Mouse (Mus musculus) heart, embryonic 16.5 days (tissue): ENCODE results near the gene Afm. TPM values are rescaled to one million over a fixed set of nuclear protein-coding genes. Genes with fewer than 3 reads are reported as not detected.

Experiments used
- ATAC-seq: fragments of 200-750 bp; cut with Nextera tagmentation; replicated peaks from 2 replicates; pipeline ENCODE4 v1.8.0; 2017; ENCODE audit warnings: moderate number of reproducible peaks; ENCODE audit not compliant: insufficient read depth, low FRiP score; ENCODE audit errors: extremely low read depth
- H3K27ac ChIP-seq: fragments of 300-500 bp; sonication (generic); 2 replicates; pipeline ENCODE4 v1.5.1; 2014; ENCODE audit warnings: mild to moderate bottlenecking, low read length, control low read depth, moderate library complexity
- H3K27me3 ChIP-seq: fragments of 300-500 bp; sonication (generic); 2 replicates; pipeline ENCODE4 v1.6.1; 2014; ENCODE audit warnings: low read length, mixed read lengths; ENCODE audit not compliant: control insufficient read depth, insufficient read depth
- H3K36me3 ChIP-seq: fragments of 300-500 bp; sonication (generic); 2 replicates; pipeline ENCODE4 v1.6.1; 2014; ENCODE audit not compliant: control insufficient read depth, insufficient read depth
- H3K4me1 ChIP-seq: fragments of 300-500 bp; sonication (generic); 2 replicates; pipeline ENCODE4 v1.6.1; 2014; ENCODE audit warnings: low read length, mixed read lengths; ENCODE audit not compliant: control insufficient read depth, insufficient read depth
- H3K4me2 ChIP-seq: fragments of 300-500 bp; sonication (generic); 2 replicates; pipeline ENCODE4 v1.6.1; 2014; ENCODE audit warnings: low read depth, mild to moderate bottlenecking, control low read depth, low read length
- H3K4me3 ChIP-seq: fragments of 300-500 bp; sonication (generic); 2 replicates; pipeline ENCODE4 v1.5.1; 2014; ENCODE audit warnings: mild to moderate bottlenecking, control low read depth, low read length
- H3K9ac ChIP-seq: fragments of 300-500 bp; sonication (generic); 2 replicates; pipeline ENCODE4 v1.6.1; 2014; ENCODE audit warnings: low read length, control low read depth
- H3K9me3 ChIP-seq: fragments of 300-500 bp; sonication (generic); replicated peaks from 2 replicates; pipeline ENCODE4 v1.6.1; 2016; ENCODE audit warnings: low read length; ENCODE audit not compliant: control insufficient read depth
- WGBS: fragments of 180-500 bp; shearing (Covaris S2); extraction: QIAGEN DNeasy Blood & Tissue Kit; methylation state at CpG from one replicate; pipeline ENCODE4 v1.1.7; 2014; 5-methylcytosine and 5-hydroxymethylcytosine counted together
- polyA plus RNA-seq: library from polyadenylated mRNA; unstranded; fragments of >200 nt; fragmentation: Nextera tagmentation; extraction: Ambion mirVana; gene quantifications from 2 replicates; pipeline ENCODE4 v1.2.1, GENCODE M21; 2015

Gene Afm
- polyA plus RNA-seq, 1 experiment from 2014 or later: 0.09 TPM

DNA sequence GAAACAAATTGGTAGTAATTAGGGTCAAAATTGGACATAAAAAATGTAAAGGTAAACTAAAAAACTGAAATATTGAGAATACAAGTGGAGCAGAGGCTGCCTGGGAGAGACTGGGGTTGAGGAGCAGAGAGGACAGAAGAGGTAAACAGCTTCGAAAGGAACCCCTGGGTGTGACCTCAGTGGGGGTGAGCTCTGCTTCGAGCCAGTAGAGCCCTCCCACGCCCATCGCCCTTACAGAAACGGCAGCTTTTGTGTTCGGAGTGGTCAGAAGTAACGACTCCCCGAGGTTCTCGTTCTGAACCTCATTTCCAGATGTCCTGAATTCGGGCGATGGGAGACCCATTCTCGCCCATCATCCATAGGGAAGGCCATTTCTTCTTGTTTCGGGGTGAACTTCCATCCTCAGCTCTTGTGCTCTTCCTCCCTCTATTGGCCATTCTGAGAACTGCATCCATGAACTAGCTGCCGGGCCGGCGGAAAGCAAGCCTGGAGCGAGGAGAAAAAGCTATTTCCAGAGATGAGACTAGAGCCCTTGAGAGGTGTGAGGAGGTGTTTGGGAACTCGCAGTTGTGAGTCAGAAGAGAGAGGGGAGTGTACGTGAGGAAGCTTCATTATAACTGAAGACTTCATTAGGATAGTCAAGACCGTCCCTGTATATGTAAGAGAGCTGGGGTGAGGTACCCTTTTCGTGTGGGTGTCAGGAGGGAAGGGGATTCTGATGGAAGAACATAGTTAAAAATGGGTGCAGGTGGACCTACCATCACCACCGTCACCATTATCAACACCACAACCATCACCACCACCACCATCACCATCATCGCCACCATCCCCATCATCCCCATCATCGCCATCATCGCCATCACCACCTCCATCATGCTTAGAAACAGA is 70.2 kb downstream of the Afm start:
- peak overlapping the region; percentile 44 for H3K4me3 ChIP-seq
- WGBS: 24% methylated on average over 25 of the region's 25 CpGs

GRCm38 (mm10) chr5:90590676-90591075 is 71.9 kb downstream of the Afm start:
- H3K27me3 ChIP-seq: no peaks in the 10 kb centered on the region
- H3K4me1 ChIP-seq: no peaks in the 10 kb centered on the region
- ATAC-seq: no peak
- no peak overlapping the region for H3K27ac ChIP-seq
- H3K36me3 ChIP-seq: no peaks in the 10 kb centered on the region
- WGBS: 72% methylated on average over 10 of the region's 10 CpGs
- H3K4me2 ChIP-seq: no peak overlapping the region
- no peaks in the 10 kb centered on the region for H3K9me3 ChIP-seq
- H3K4me3 ChIP-seq: no peak overlapping the region
- H3K9ac ChIP-seq: no peak overlapping the region

More for the DNA sequence above, 70.2 kb downstream of the Afm start:
- H3K4me2 ChIP-seq: peak overlapping the region; percentile 66
- no peaks in the 10 kb centered on the region for H3K9me3 ChIP-seq
- H3K27ac ChIP-seq: no peak overlapping the region
- no peaks in the 10 kb centered on the region for H3K27me3 ChIP-seq
- H3K4me1 ChIP-seq: no peaks in the 10 kb centered on the region
- peak; percentile 28; the same call in 1 of the 2 replicates for ATAC-seq
- H3K9ac ChIP-seq: peak overlapping the region; percentile 10
- H3K36me3 ChIP-seq: no peaks in the 10 kb centered on the region

DNA sequence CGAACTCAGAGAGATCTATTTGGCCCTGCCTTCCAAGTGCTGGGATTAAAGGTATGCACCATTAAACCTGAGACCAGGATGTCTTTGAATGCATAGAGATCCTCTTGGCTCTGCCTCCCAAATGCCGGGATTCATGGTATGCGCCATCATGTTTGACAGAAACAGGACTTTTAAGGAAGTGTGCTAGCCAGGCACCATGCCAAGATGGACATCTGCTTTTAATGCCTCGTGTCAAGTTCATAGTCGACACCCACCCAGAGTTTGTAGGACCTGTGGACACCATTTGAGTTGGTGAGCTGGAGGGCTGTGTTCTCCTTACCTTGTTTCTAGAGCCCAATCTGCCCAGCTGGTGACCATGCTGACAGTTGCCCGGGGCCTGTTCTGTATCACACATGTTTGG is 73.2 kb downstream of the Afm start:
- Histone ChIP-seq H3K9ac (no peak overlapping the region), H3K27ac (no peak overlapping the region), H3K36me3 (no peaks in the 10 kb centered on the region), H3K4me3 (no peak overlapping the region), H3K27me3 (no peaks in the 10 kb centered on the region), H3K9me3 (no peaks in the 10 kb centered on the region), H3K4me2 (no peak overlapping the region), H3K4me1 (no peaks in the 10 kb centered on the region)
- ATAC-seq: no peak
- 55% methylated on average over 6 of the region's 6 CpGs for WGBS

DNA sequence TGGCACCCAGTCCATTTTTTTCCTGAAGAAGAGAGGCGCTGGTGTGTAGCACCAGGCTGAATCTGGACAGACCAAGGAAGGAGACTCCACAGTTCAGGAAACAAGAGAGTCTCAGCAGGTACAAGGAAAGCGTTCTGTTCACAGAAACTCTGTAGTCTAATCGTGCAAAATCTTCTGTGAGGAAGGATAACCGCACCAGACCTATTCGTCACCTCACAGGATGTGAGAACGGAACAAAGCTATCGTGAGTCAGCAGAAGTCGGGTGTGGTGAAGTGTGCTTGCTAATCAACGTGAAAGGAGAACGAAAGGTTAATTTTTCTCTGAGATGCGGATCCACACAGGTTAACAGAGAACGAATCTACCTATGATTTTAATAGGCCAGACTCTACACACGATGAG is 76.2 kb downstream of the Afm start:
- Histone ChIP-seq H3K4me1 (no peaks in the 10 kb centered on the region), H3K4me3 (no peak overlapping the region), H3K36me3 (no peaks in the 10 kb centered on the region), H3K27me3 (no peaks in the 10 kb centered on the region), H3K9me3 (no peaks in the 10 kb centered on the region), H3K27ac (no peak overlapping the region), H3K9ac (no peak overlapping the region), H3K4me2 (no peak overlapping the region)
- 70% methylated on average over 13 of the region's 13 CpGs for WGBS
- no peak for ATAC-seq

DNA sequence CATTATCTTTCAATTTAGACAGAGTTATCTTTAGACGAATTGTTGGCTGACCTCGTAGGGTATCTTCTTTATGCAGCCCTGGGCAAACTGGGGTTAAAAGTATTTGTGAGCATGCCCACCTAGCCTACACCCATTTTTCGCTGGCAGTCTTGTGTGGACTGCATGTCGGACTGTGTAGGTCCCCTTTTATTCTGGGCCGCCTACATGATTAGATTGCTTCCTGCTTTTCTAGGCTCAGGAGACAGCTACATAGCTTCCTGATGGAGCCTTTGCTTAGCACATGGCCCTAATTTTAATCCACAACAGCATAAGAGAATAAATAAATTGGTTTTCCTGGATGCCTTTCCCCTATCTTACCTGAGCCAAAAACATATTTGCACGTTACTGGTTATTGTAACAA is 77.4 kb downstream of the Afm start:
- H3K9ac ChIP-seq: no peak overlapping the region
- H3K4me2 ChIP-seq: no peak overlapping the region
- no peak for ATAC-seq
- 69% methylated on average over 6 of the region's 6 CpGs for WGBS
- H3K36me3 ChIP-seq: no peaks in the 10 kb centered on the region
- no peaks in the 10 kb centered on the region for H3K27me3 ChIP-seq
- H3K9me3 ChIP-seq: no peaks in the 10 kb centered on the region
- H3K4me3 ChIP-seq: no peak overlapping the region
- H3K27ac ChIP-seq: no peak overlapping the region
- H3K4me1 ChIP-seq: no peaks in the 10 kb centered on the region

DNA sequence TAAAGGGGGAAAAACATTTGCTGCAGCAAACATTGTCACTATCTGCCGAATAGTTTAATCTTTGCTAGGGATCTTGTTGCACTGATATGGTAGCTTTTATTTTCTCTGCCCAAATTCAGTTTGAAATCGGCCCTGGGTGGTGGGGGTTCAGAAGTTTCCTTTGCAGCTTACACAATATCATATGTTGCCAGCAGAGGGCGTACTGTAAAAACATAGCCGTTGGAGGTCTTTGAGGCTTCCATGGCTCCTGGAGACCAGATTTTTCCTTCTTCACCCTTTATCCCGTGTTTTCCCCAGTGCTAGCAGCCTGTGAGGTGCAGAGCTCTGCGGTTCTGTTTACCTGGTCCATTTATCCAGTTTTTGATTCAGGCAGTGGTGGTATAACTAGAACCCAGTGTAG is 82.7 kb downstream of the Afm start:
- Histone ChIP-seq H3K36me3 (no peaks in the 10 kb centered on the region), H3K9me3 (no peaks in the 10 kb centered on the region), H3K4me1 (peaks cover 5% of the 10 kb centered on the region; the same call in 1 of the 2 replicates), H3K4me2 (no peak overlapping the region), H3K27ac (no peak overlapping the region), H3K9ac (no peak overlapping the region), H3K4me3 (no peak overlapping the region), H3K27me3 (peaks cover 2% of the 10 kb centered on the region; the same call in 1 of the 2 replicates)
- 14% methylated on average over 6 of the region's 6 CpGs for WGBS
- ATAC-seq: no peak

Other genes with a start within 250 kb of the Afm start
- 15.7 and 15.8 TPM in 2 replicates for gene Ankrd17, start 152.4 kb upstream of the Afm start, polyA plus RNA-seq
- gene Gm9958, start 151.7 kb upstream of the Afm start, polyA plus RNA-seq: 2.2 and 3.4 TPM in 2 replicates
- 5.7 and 6.5 TPM in 2 replicates for gene Alb, start 58.0 kb upstream of the Afm start, polyA plus RNA-seq
- 11.0 and 11.5 TPM in 2 replicates for gene Afp, start 28.2 kb upstream of the Afm start, polyA plus RNA-seq
- not detected in 2 replicates for gene 5830473C10Rik, start 42.2 kb downstream of the Afm start, polyA plus RNA-seq
- 0.62 and 1.6 TPM in 2 replicates for gene Rassf6, start 121.7 kb downstream of the Afm start, polyA plus RNA-seq
- gene Cxcl5, start 240.4 kb downstream of the Afm start, polyA plus RNA-seq: 0.14 TPM in 1 of 2 replicates, not detected in the other
- gene Ppbp, start 249.6 kb downstream of the Afm start, polyA plus RNA-seq: 2.8 and 2.9 TPM in 2 replicates